8 mouse cellular contexts compared by ENCODE assay signal in genomic region chr11:23067395-23068136, GRCm38 (mm10).
DNase-seq lines count a peak whose midpoint lies in the region; ATAC-seq and TF ChIP-seq lines count a peak whose summit lies in the region.

No protein-coding gene starts in this region.

- H3K4me3 ChIP-seq in C2C12 (ENCODE audit: insufficient read depth, poor library complexity, severe bottlenecking), result peak overlapping the region; percentile 37
- peak overlapping the region; percentile 84 for H3K4me3 ChIP-seq in erythroblast, embryonic 14.5 days (replicated peaks)
- H3K4me3 ChIP-seq in heart, embryonic 12.5 days, result peak overlapping the region; percentile 73
- peak overlapping the region; percentile 71 for H3K4me3 ChIP-seq in kidney, postnatal 0 days (replicated peaks; ENCODE audit: low read depth, low read length)
- peak overlapping the region; percentile 74 for H3K4me3 ChIP-seq in liver, embryonic 11.5 days (ENCODE audit: low read depth, low read length)
- peak overlapping the region; percentile 51 for H3K4me3 ChIP-seq in stomach, embryonic 14.5 days (ENCODE audit: low read depth, low read length)

- peak overlapping the region; percentile 88 for H3K9ac ChIP-seq in heart, embryonic 12.5 days
- peak overlapping the region; percentile 71 for H3K9ac ChIP-seq in kidney, postnatal 0 days (ENCODE audit: low read depth, low read length)
- peak overlapping the region; percentile 80 for H3K9ac ChIP-seq in liver, embryonic 11.5 days (ENCODE audit: low read depth, low read length)
- peak overlapping the region; percentile 49 for H3K9ac ChIP-seq in stomach, embryonic 14.5 days (replicated peaks; ENCODE audit: low read depth, low read length)

- peak overlapping the region; percentile 60; the same call in 1 of the 2 replicates for H3K27ac ChIP-seq in heart, embryonic 12.5 days (ENCODE audit: poor library complexity, severe bottlenecking)
- H3K27ac ChIP-seq in kidney, postnatal 0 days, result peak overlapping the region; percentile 69
- peak overlapping the region; percentile 1; the same call in 1 of the 2 replicates for H3K27ac ChIP-seq in liver, embryonic 11.5 days (ENCODE audit: low read depth, low read length)
- no peak overlapping the region; the same call in 1 of the 2 replicates for H3K27ac ChIP-seq in stomach, embryonic 14.5 days (ENCODE audit: low read length)

- peak; percentile 96 for DNase-seq in brain, embryonic 14.5 days (ENCODE audit: low read depth)
- DNase-seq in kidney, postnatal 0 days (ENCODE audit: low spot score), result peak; percentile 89
- DNase-seq in liver, embryonic 11.5 days (ENCODE audit: low spot score), result peak; percentile 80
- peak; percentile 84 for DNase-seq in naive thymus-derived CD4-positive, alpha-beta T cell, adult 2 months (ENCODE audit: low read depth)

- peak overlapping the region; percentile 67 for H3ac ChIP-seq in C2C12 (ENCODE audit: control insufficient read depth, insufficient read length, low read depth)

- H3K79me3 ChIP-seq in C2C12 (ENCODE audit: low read depth), result no peaks in the 10 kb centered on the region

- H3K4me1 ChIP-seq in erythroblast, embryonic 14.5 days (ENCODE audit: control insufficient read depth), result peaks cover 18% of the 10 kb centered on the region
- peaks cover 2% of the 10 kb centered on the region; the same call in 1 of the 2 replicates for H3K4me1 ChIP-seq in heart, embryonic 12.5 days (replicated peaks)
- H3K4me1 ChIP-seq in kidney, postnatal 0 days (replicated peaks; ENCODE audit: insufficient read depth, low read length), result no peaks in the 10 kb centered on the region
- no peaks in the 10 kb centered on the region; the same call in 1 of the 2 replicates for H3K4me1 ChIP-seq in liver, embryonic 11.5 days (replicated peaks; ENCODE audit: control insufficient read depth, insufficient read depth, low read length)
- H3K4me1 ChIP-seq in stomach, embryonic 14.5 days (ENCODE audit: control insufficient read depth, insufficient read depth, low read length), result peaks cover 2% of the 10 kb centered on the region; the same call in 1 of the 2 replicates

- 0 out of 2 replicates have a peak, but pooled peaks cover 2% of the 10 kb centered on the region for H3K9me3 ChIP-seq in erythroblast, embryonic 14.5 days (ENCODE audit: control insufficient read depth, low read length)
- H3K9me3 ChIP-seq in heart, embryonic 12.5 days (replicated peaks), result no peaks in the 10 kb centered on the region
- H3K9me3 ChIP-seq in kidney, postnatal 0 days (replicated peaks; ENCODE audit: low read length), result no peaks in the 10 kb centered on the region
- no peaks in the 10 kb centered on the region for H3K9me3 ChIP-seq in liver, embryonic 11.5 days (ENCODE audit: control insufficient read depth, low read length)
- H3K9me3 ChIP-seq in stomach, embryonic 14.5 days (ENCODE audit: control insufficient read depth, low read depth, low read length), result no peaks in the 10 kb centered on the region

- TF ChIP-seq POLR2A in brain, embryonic 14.5 days (IDR thresholded peaks at IDR 0.05; ENCODE audit: borderline replicate concordance, extremely low read depth, insufficient read depth, insufficient read length, poor library complexity, severe bottlenecking), result peak; percentile 81; the same call in 1 of the 2 replicates

- ATAC-seq in heart, embryonic 12.5 days (ENCODE audit: insufficient number of reproducible peaks, low FRiP score), result peak; percentile 99
- peak; percentile 99 for ATAC-seq in kidney, postnatal 0 days (replicated peaks; ENCODE audit: low FRiP score, low read depth)
- peak; percentile 100 for ATAC-seq in liver, embryonic 11.5 days (replicated peaks; ENCODE audit: low FRiP score)
- ATAC-seq in stomach, embryonic 14.5 days (ENCODE audit: insufficient number of reproducible peaks, insufficient read depth, low FRiP score, low read depth), result peak; percentile 99

- under 1% methylated on average over 49 of the region's 49 CpGs for WGBS in heart, embryonic 12.5 days
- under 1% methylated on average over 49 of the region's 49 CpGs for WGBS in kidney, postnatal 0 days
- WGBS in liver, embryonic 11.5 days, result under 1% methylated on average over 43 of the region's 49 CpGs
- WGBS in stomach, embryonic 14.5 days, result 1% methylated on average over 49 of the region's 49 CpGs

- peak overlapping the region; percentile 82 for H3K4me2 ChIP-seq in heart, embryonic 12.5 days
- H3K4me2 ChIP-seq in kidney, postnatal 0 days (ENCODE audit: low read length), result peak overlapping the region; percentile 85
- peak overlapping the region; percentile 72 for H3K4me2 ChIP-seq in liver, embryonic 11.5 days
- peak overlapping the region; percentile 60 for H3K4me2 ChIP-seq in stomach, embryonic 14.5 days (replicated peaks; ENCODE audit: low read depth, low read length)

- no peaks in the 10 kb centered on the region for H3K27me3 ChIP-seq in C2C12 (ENCODE audit: control insufficient read depth, insufficient read depth, insufficient read length)
- no peaks in the 10 kb centered on the region; the same call in 1 of the 2 replicates for H3K27me3 ChIP-seq in erythroblast, embryonic 14.5 days (ENCODE audit: control insufficient read depth)
- no peaks in the 10 kb centered on the region for H3K27me3 ChIP-seq in heart, embryonic 12.5 days (replicated peaks)
- H3K27me3 ChIP-seq in kidney, postnatal 0 days (ENCODE audit: insufficient read depth, low read length), result no peaks in the 10 kb centered on the region
- H3K27me3 ChIP-seq in liver, embryonic 11.5 days (replicated peaks; ENCODE audit: control insufficient read depth, insufficient read depth, low read length), result no peaks in the 10 kb centered on the region
- no peaks in the 10 kb centered on the region for H3K27me3 ChIP-seq in stomach, embryonic 14.5 days (ENCODE audit: control insufficient read depth, insufficient read depth, low read length)

- H3K36me3 ChIP-seq in C2C12 (ENCODE audit: control insufficient read depth, insufficient read depth), result no peaks in the 10 kb centered on the region
- H3K36me3 ChIP-seq in erythroblast, embryonic 14.5 days (ENCODE audit: control insufficient read depth), result no peaks in the 10 kb centered on the region
- no peaks in the 10 kb centered on the region for H3K36me3 ChIP-seq in heart, embryonic 12.5 days
- no peaks in the 10 kb centered on the region for H3K36me3 ChIP-seq in kidney, postnatal 0 days (ENCODE audit: insufficient read depth, low read length)
- no peaks in the 10 kb centered on the region for H3K36me3 ChIP-seq in liver, embryonic 11.5 days (ENCODE audit: control insufficient read depth, insufficient read depth, low read length)
- H3K36me3 ChIP-seq in stomach, embryonic 14.5 days (ENCODE audit: control insufficient read depth, insufficient read depth, low read length), result no peaks in the 10 kb centered on the region

- H3K79me2 ChIP-seq in C2C12 (ENCODE audit: control insufficient read depth, insufficient read depth), result no peaks in the 10 kb centered on the region

- no peak for TF ChIP-seq CTCF in C2C12 (IDR thresholded peaks at IDR 0.05; ENCODE audit: control insufficient read depth, insufficient read depth, insufficient read length)
- TF ChIP-seq CTCF in brain, embryonic 14.5 days (IDR thresholded peaks at IDR 0.05; ENCODE audit: borderline replicate concordance, extremely low read depth, insufficient read depth, insufficient read length), result no peak
- TF ChIP-seq CTCF in kidney, postnatal 0 days (IDR thresholded peaks at IDR 0.05; ENCODE audit: low read depth), result no peak

TF ChIP-seq in C2C12, 6 proteins besides CTCF, POLR2A, EP300 and RAD21:
- no peak for TF ChIP-seq MYOD1 (IDR thresholded peaks at IDR 0.05; ENCODE audit: control insufficient read depth, insufficient read length, low read depth)
- TF ChIP-seq MAX (IDR thresholded peaks at IDR 0.05), result peak; percentile 91
- TF ChIP-seq USF1 (IDR thresholded peaks at IDR 0.05; ENCODE audit: low read depth), result no peak
- TF ChIP-seq CEBPB (IDR thresholded peaks at IDR 0.05; ENCODE audit: low read depth), result no peak
- no peak for TF ChIP-seq FOSL1 (IDR thresholded peaks at IDR 0.05; ENCODE audit: insufficient read depth, low read length, poor library complexity, severe bottlenecking)
- TF ChIP-seq MYOG (IDR thresholded peaks at IDR 0.05; ENCODE audit: control insufficient read depth, extremely low read depth, insufficient read length), result no peak
